Mouse (Mus musculus) lung, embryonic 14.5 days (tissue): Measurements from ENCODE around the gene Gm28308. TPM values are rescaled to one million over a fixed set of nuclear protein-coding genes. Genes with fewer than 3 reads are reported as not detected.
A peak's percentile ranks its signal among the peaks of the same experiment; 100 is the strongest.

ENCODE experiments used
- ATAC-seq: fragments of 200-750 bp; cut with Nextera tagmentation; 2 replicates; pipeline ENCODE4 v1.8.0; 2017; ENCODE audit warnings: mild to moderate bottlenecking, moderate TSS enrichment, moderate library complexity; ENCODE audit not compliant: insufficient read depth
- DNase-seq: peaks from one replicate; pipeline ENCODE4 v3.0.0-alpha.2; 2015
- H3K27ac ChIP-seq: fragments of 300-500 bp; sonication (generic); 2 replicates; pipeline ENCODE4 v1.5.1; 2014; ENCODE audit warnings: low read depth, mild to moderate bottlenecking, moderate library complexity
- H3K27me3 ChIP-seq: fragments of 300-500 bp; sonication (generic); 2 replicates; pipeline ENCODE4 v1.6.1; 2014; ENCODE audit warnings: low read length, control low read depth; ENCODE audit not compliant: insufficient read depth
- H3K36me3 ChIP-seq: fragments of 300-500 bp; sonication (generic); 2 replicates; pipeline ENCODE4 v1.6.1; 2014; ENCODE audit warnings: control low read depth; ENCODE audit not compliant: insufficient read depth
- H3K4me1 ChIP-seq: fragments of 300-500 bp; sonication (generic); 2 replicates; pipeline ENCODE4 v1.6.1; 2014; ENCODE audit warnings: antibody characterized with exemption, control low read depth; ENCODE audit not compliant: insufficient read depth
- H3K4me2 ChIP-seq: fragments of 300-500 bp; sonication (generic); 2 replicates; pipeline ENCODE4 v1.6.1; 2014; ENCODE audit warnings: mild to moderate bottlenecking
- H3K4me3 ChIP-seq: fragments of 300-500 bp; sonication (generic); 2 replicates; pipeline ENCODE4 v1.5.1; 2014; ENCODE audit warnings: low read depth, low read length
- H3K9ac ChIP-seq: fragments of 300-500 bp; sonication (generic); 2 replicates; pipeline ENCODE4 v1.6.1; 2014
- H3K9me3 ChIP-seq: fragments of 300-500 bp; sonication (generic); 2 replicates; pipeline ENCODE4 v1.6.1; 2016; ENCODE audit warnings: low read depth, low read length, control low read depth
- CTCF ChIP-seq: IDR thresholded peaks from 2 replicates; pipeline ENCODE4 v1.5.1; 2016; ENCODE audit warnings: antibody characterized with exemption, low read depth
- WGBS: fragments of 180-500 bp; shearing (Covaris S2); extraction: QIAGEN DNeasy Blood & Tissue Kit; methylation state at CpG from one replicate; pipeline ENCODE4 v1.1.7; 2014; 5-methylcytosine and 5-hydroxymethylcytosine counted together
- microRNA counts: library from miRNA; unstranded; fragments of <30 nt; microRNA quantifications from one replicate; lab custom pipeline; 2016
- microRNA-seq: library from miRNA; unstranded; fragments of <30 nt; microRNA quantifications from one replicate; pipeline ENCODE4, GENCODE M21; 2016; ENCODE audit warnings: borderline number of aligned reads
- polyA plus RNA-seq: library from polyadenylated mRNA; unstranded; fragments of >200 nt; fragmentation: Nextera tagmentation; extraction: Ambion mirVana; gene quantifications from 2 replicates; pipeline ENCODE4 v1.2.1, GENCODE M21; 2014

The Gm28308 gene
- polyA plus RNA-seq, 1 experiment from 2014 or later = not detected

DNA sequence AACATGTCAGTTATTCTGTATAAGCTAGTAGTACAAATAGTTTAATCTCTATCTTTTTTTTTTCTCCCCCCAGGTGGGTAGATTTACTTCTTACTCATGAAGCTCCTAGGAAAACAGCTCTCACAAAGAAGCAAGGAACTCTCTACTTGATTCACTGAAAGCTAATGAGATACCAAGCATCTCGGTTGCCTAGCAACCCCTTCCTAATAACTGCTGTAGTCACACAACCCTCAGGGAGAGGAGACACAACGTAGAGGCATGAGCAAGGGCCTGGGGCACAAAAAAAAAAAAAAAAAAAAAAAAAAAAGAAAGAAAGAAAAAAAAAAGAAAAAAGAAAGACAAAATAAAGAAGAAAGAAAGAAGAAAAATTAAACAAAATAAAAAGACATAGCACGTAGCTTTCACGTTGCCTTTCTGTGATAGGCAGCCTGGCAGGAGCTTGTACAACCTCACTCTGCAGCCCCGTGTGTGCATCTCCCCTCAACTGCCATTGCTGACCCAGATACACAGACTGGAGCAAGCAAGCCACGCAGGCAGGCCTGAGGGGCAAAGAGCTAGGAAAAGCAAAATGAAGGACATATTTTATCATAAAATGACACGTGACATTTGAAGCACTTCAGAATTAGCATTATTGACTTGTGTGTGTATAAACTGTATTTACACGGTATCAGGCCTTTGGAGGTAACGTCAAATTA, 75.2 kb downstream of the Gm28308 start:
- WGBS = 60% methylated on average over 9 of the region's 9 CpGs
- no peak for TF ChIP-seq CTCF
- DNase-seq (peak; percentile 44), ATAC-seq (no peak)
- H3K27ac ChIP-seq = no peak overlapping the region
- no peaks in the 10 kb centered on the region for H3K9me3 ChIP-seq
- no peak overlapping the region for H3K4me2 ChIP-seq
- no peak overlapping the region for H3K9ac ChIP-seq
- no peaks in the 10 kb centered on the region; the same call in 1 of the 2 replicates for H3K27me3 ChIP-seq
- H3K36me3 ChIP-seq = no peaks in the 10 kb centered on the region
- H3K4me1 ChIP-seq = no peaks in the 10 kb centered on the region
- H3K4me3 ChIP-seq = no peak overlapping the region

GRCm38 (mm10) chr6:52123673-52124072, 89.5 kb downstream of the Gm28308 start:
- Histone ChIP-seq H3K27me3 (no peaks in the 10 kb centered on the region), H3K9ac (no peak overlapping the region), H3K4me3 (no peak overlapping the region), H3K36me3 (no peaks in the 10 kb centered on the region), H3K27ac (no peak overlapping the region), H3K9me3 (peaks cover 6% of the 10 kb centered on the region; the same call in 1 of the 2 replicates), H3K4me1 (no peaks in the 10 kb centered on the region), H3K4me2 (no peak overlapping the region)
- ATAC-seq = no peak
- no peak for TF ChIP-seq CTCF
- 80% methylated on average over 4 of the region's 4 CpGs for WGBS
- no peak for DNase-seq

GRCm38 (mm10) chr6:52121173-52121572, 92.0 kb downstream of the Gm28308 start:
- TF ChIP-seq CTCF = no peak
- no peak overlapping the region for H3K27ac ChIP-seq
- H3K27me3 ChIP-seq = no peaks in the 10 kb centered on the region
- WGBS = 32% methylated on average over 3 of the region's 3 CpGs
- H3K4me2 ChIP-seq = no peak overlapping the region
- ATAC-seq (no peak), DNase-seq (no peak)
- no peak overlapping the region for H3K9ac ChIP-seq
- H3K4me3 ChIP-seq = no peak overlapping the region
- no peaks in the 10 kb centered on the region for H3K36me3 ChIP-seq
- no peaks in the 10 kb centered on the region for H3K4me1 ChIP-seq
- no peaks in the 10 kb centered on the region for H3K9me3 ChIP-seq

GRCm38 (mm10) chr6:52118903-52119635, 94.1 kb downstream of the Gm28308 start:
- Histone ChIP-seq H3K9ac (no peak overlapping the region), H3K9me3 (no peaks in the 10 kb centered on the region), H3K4me2 (no peak overlapping the region), H3K27ac (no peak overlapping the region), H3K36me3 (no peaks in the 10 kb centered on the region), H3K4me1 (0 out of 2 replicates have a peak, but pooled peaks cover 8% of the 10 kb centered on the region), H3K4me3 (no peak overlapping the region), H3K27me3 (peaks cover 3% of the 10 kb centered on the region; the same call in 1 of the 2 replicates)
- DNase-seq = no peak
- no peak for ATAC-seq
- WGBS = 15% methylated on average over 6 of the region's 6 CpGs
- no peak for TF ChIP-seq CTCF

- TF ChIP-seq CTCF = no peak
- Histone ChIP-seq H3K27me3 (peaks cover 6% of the 10 kb centered on the region), H3K4me2 (peak overlapping the region; percentile 33), H3K9ac (no peak overlapping the region), H3K4me1 (0 out of 2 replicates have a peak, but pooled peaks cover 8% of the 10 kb centered on the region), H3K4me3 (no peak overlapping the region), H3K9me3 (no peaks in the 10 kb centered on the region), H3K36me3 (no peaks in the 10 kb centered on the region), H3K27ac (no peak overlapping the region)
- 17% methylated on average over 5 of the region's 5 CpGs for WGBS
- DNase-seq (no peak), ATAC-seq (no peak)
Measured at GRCm38 (mm10) chr6:52115899-52116298, 97.2 kb downstream of the Gm28308 start.

MicroRNAs encoded within 50 kb of the gene (microRNA counts, 519-probe panel; counts per million panel counts)
- microRNA mmu-miR-196b (lab: Ali Mortazavi, UCI) = 1,165 counts per million, percentile 5 among the panel's probes with 10 or more counts

Small RNA genes lying within 50 kb of the gene (microRNA-seq; reads per million reads assigned to microRNA genes)
- 34.5 reads per million, percentile 37 among the genes with 10 or more reads in this experiment for gene Mir196b

Other genes starting within 250 kb of the Gm28308 start
- gene Skap2, start 200.8 kb downstream of the Gm28308 start, polyA plus RNA-seq = 61.2 and 67.4 TPM in 2 replicates
- 1.8 and 1.9 TPM in 2 replicates for gene Hoxa1, start 55.0 kb downstream of the Gm28308 start, polyA plus RNA-seq
- gene Hoxa2, start 48.5 kb downstream of the Gm28308 start, polyA plus RNA-seq = 14.4 and 15.2 TPM in 2 replicates
- gene 5730596B20Rik, start 35.8 kb downstream of the Gm28308 start, polyA plus RNA-seq = 2.3 and 2.6 TPM in 2 replicates
- 7.0 and 7.7 TPM in 2 replicates for gene Hoxa4, start 21.6 kb downstream of the Gm28308 start, polyA plus RNA-seq
- 58.3 and 58.5 TPM in 2 replicates for gene Hoxa5, start 8.8 kb downstream of the Gm28308 start, polyA plus RNA-seq
- 4.0 and 5.1 TPM in 2 replicates for gene Hoxa6, start 4.6 kb downstream of the Gm28308 start, polyA plus RNA-seq
- 10.3 and 11.3 TPM in 2 replicates for gene Hoxa3, start within 50 bp of the Gm28308 start, polyA plus RNA-seq
- 5.8 and 7.4 TPM in 2 replicates for gene Hoxa7, start 8.5 kb upstream of the Gm28308 start, polyA plus RNA-seq
- gene Hoxa9, start 17.8 kb upstream of the Gm28308 start, polyA plus RNA-seq = 0.19 TPM in 1 of 2 replicates, not detected in the other
- not detected in 2 replicates for gene Hoxa10, start 27.5 kb upstream of the Gm28308 start, polyA plus RNA-seq
- gene Hoxa11, start 32.5 kb upstream of the Gm28308 start, polyA plus RNA-seq = not detected in 2 replicates
- gene Hoxa13, start 47.5 kb upstream of the Gm28308 start, polyA plus RNA-seq = not detected in 2 replicates
- not detected in 2 replicates for gene Evx1, start 100.2 kb upstream of the Gm28308 start, polyA plus RNA-seq